ENCODE assay signal across 8 mouse cellular contexts in genomic region chr13:44839866-44840835, GRCm38 (mm10).
DNase-seq lines count a peak whose midpoint lies in the region; ATAC-seq lines count a peak whose summit lies in the region.

No protein-coding gene starts in this region.

- peak; percentile 95 for ATAC-seq in forebrain, embryonic 13.5 days
- ATAC-seq in heart, embryonic 16.5 days (replicated peaks; ENCODE audit: extremely low read depth, insufficient read depth, low FRiP score): peak; percentile 92
- peak; percentile 31; the same call in 1 of the 2 replicates for ATAC-seq in liver, embryonic 11.5 days (replicated peaks; ENCODE audit: low FRiP score)
- ATAC-seq in neural tube, embryonic 12.5 days (ENCODE audit: low FRiP score, low read depth): peak; percentile 95

- H3K27me3 ChIP-seq in forebrain, embryonic 13.5 days: no peaks in the 10 kb centered on the region
- no peaks in the 10 kb centered on the region for H3K27me3 ChIP-seq in heart, embryonic 16.5 days (ENCODE audit: control insufficient read depth, insufficient read depth, low read length)
- no peaks in the 10 kb centered on the region for H3K27me3 ChIP-seq in liver, embryonic 11.5 days (replicated peaks; ENCODE audit: control insufficient read depth, insufficient read depth, low read length)
- H3K27me3 ChIP-seq in neural tube, embryonic 12.5 days (replicated peaks): no peaks in the 10 kb centered on the region

- peak overlapping the region; percentile 43 for H3K4me3 ChIP-seq in forebrain, embryonic 13.5 days
- H3K4me3 ChIP-seq in heart, embryonic 16.5 days (ENCODE audit: low read length): peak overlapping the region; percentile 53
- peak overlapping the region; percentile 40 for H3K4me3 ChIP-seq in liver, embryonic 11.5 days (ENCODE audit: low read depth, low read length)
- H3K4me3 ChIP-seq in neural tube, embryonic 12.5 days: peak overlapping the region; percentile 44

- H3K4me2 ChIP-seq in forebrain, embryonic 13.5 days: peak overlapping the region; percentile 67
- H3K4me2 ChIP-seq in heart, embryonic 16.5 days (ENCODE audit: low read depth, low read length): peak overlapping the region; percentile 79
- peak overlapping the region; percentile 69 for H3K4me2 ChIP-seq in liver, embryonic 11.5 days
- peak overlapping the region; percentile 62 for H3K4me2 ChIP-seq in neural tube, embryonic 12.5 days (replicated peaks)

- peak overlapping the region; percentile 69 for H3K9ac ChIP-seq in forebrain, embryonic 13.5 days
- H3K9ac ChIP-seq in heart, embryonic 16.5 days (ENCODE audit: low read length): peak overlapping the region; percentile 64
- peak overlapping the region; percentile 14; the same call in 1 of the 2 replicates for H3K9ac ChIP-seq in liver, embryonic 11.5 days (ENCODE audit: low read depth, low read length)
- peak overlapping the region; percentile 61 for H3K9ac ChIP-seq in neural tube, embryonic 12.5 days

- H3K27ac ChIP-seq in forebrain, embryonic 13.5 days: peak overlapping the region; percentile 94
- peak overlapping the region; percentile 84 for H3K27ac ChIP-seq in heart, embryonic 16.5 days (ENCODE audit: low read length)
- H3K27ac ChIP-seq in liver, embryonic 11.5 days (ENCODE audit: low read depth, low read length): no peak overlapping the region
- peak overlapping the region; percentile 95 for H3K27ac ChIP-seq in neural tube, embryonic 12.5 days

- H3K9me3 ChIP-seq in forebrain, embryonic 13.5 days (replicated peaks): no peaks in the 10 kb centered on the region
- H3K9me3 ChIP-seq in heart, embryonic 16.5 days (replicated peaks; ENCODE audit: control insufficient read depth, low read length): no peaks in the 10 kb centered on the region
- H3K9me3 ChIP-seq in liver, embryonic 11.5 days (ENCODE audit: control insufficient read depth, low read length): no peaks in the 10 kb centered on the region
- no peaks in the 10 kb centered on the region for H3K9me3 ChIP-seq in neural tube, embryonic 12.5 days

- H3K4me1 ChIP-seq in forebrain, embryonic 13.5 days: peaks cover 61% of the 10 kb centered on the region
- peaks cover 21% of the 10 kb centered on the region for H3K4me1 ChIP-seq in heart, embryonic 16.5 days (ENCODE audit: control insufficient read depth, insufficient read depth, low read length)
- peaks cover 14% of the 10 kb centered on the region for H3K4me1 ChIP-seq in liver, embryonic 11.5 days (replicated peaks; ENCODE audit: control insufficient read depth, insufficient read depth, low read length)
- H3K4me1 ChIP-seq in neural tube, embryonic 12.5 days: peaks cover 29% of the 10 kb centered on the region

- WGBS in forebrain, embryonic 13.5 days: under 1% methylated on average over 20 of the region's 20 CpGs
- WGBS in heart, embryonic 16.5 days: 9% methylated on average over 20 of the region's 20 CpGs
- WGBS in liver, embryonic 11.5 days: 22% methylated on average over 20 of the region's 20 CpGs
- 1% methylated on average over 20 of the region's 20 CpGs for WGBS in neural tube, embryonic 12.5 days

- DNase-seq in urinary bladder, adult 18-20 months (ENCODE audit: low spot score in 2 of 2): peak; percentile 65 to 80
- no peak for DNase-seq in urinary bladder, postnatal 10 days (ENCODE audit: low spot score)
- peak; percentile 92 to 93 for DNase-seq in kidney, postnatal 25 days
- peak; percentile 43 for DNase-seq in liver, embryonic 11.5 days (ENCODE audit: low spot score)
- peak; percentile 60 for DNase-seq in urinary bladder, postnatal 25 days (ENCODE audit: low spot score)

- no peaks in the 10 kb centered on the region for H3K36me3 ChIP-seq in forebrain, embryonic 13.5 days (ENCODE audit: poor library complexity, severe bottlenecking)
- H3K36me3 ChIP-seq in heart, embryonic 16.5 days (ENCODE audit: control insufficient read depth, insufficient read depth): no peaks in the 10 kb centered on the region
- H3K36me3 ChIP-seq in liver, embryonic 11.5 days (ENCODE audit: control insufficient read depth, insufficient read depth, low read length): no peaks in the 10 kb centered on the region
- no peaks in the 10 kb centered on the region for H3K36me3 ChIP-seq in neural tube, embryonic 12.5 days

Comparison
In these comparisons a context has a peak if more than half of its experiments do, and no peak if none do; other contexts are left out.
1. ATAC-seq: peak in every context shown above with its lines; median percentile 95 in forebrain, embryonic 13.5 days; 95 in neural tube, embryonic 12.5 days; 92 in heart, embryonic 16.5 days; 31 in liver, embryonic 11.5 days.
2. H3K9ac ChIP-seq: peak in every context shown above with its lines; median percentile 69 in forebrain, embryonic 13.5 days; 64 in heart, embryonic 16.5 days; 61 in neural tube, embryonic 12.5 days; 14 in liver, embryonic 11.5 days.